Mouse (Mus musculus) intestine, embryonic 15.5 days (tissue): Measurements from ENCODE around the gene Ttc28. TPM values are rescaled to one million over a fixed set of nuclear protein-coding genes. Genes with fewer than 3 reads are reported as not detected.
A peak's percentile ranks its signal among the peaks of the same experiment; 100 is the strongest.

Experiments used
- ATAC-seq: fragments of 200-750 bp; cut with Nextera tagmentation; 2 replicates; pipeline ENCODE4 v1.8.0; 2017; ENCODE audit warnings: moderate TSS enrichment, moderate library complexity
- H3K27ac ChIP-seq: fragments of 300-500 bp; sonication (generic); 2 replicates; pipeline ENCODE4 v1.5.1; 2015; ENCODE audit warnings: mild to moderate bottlenecking, inconsistent platforms
- H3K27me3 ChIP-seq: fragments of 300-500 bp; sonication (generic); replicated peaks from 2 replicates; pipeline ENCODE4 v1.6.1; 2015; ENCODE audit warnings: inconsistent platforms
- H3K36me3 ChIP-seq: fragments of 300-500 bp; sonication (generic); 2 replicates; pipeline ENCODE4 v1.6.1; 2015; ENCODE audit warnings: inconsistent platforms
- H3K4me1 ChIP-seq: fragments of 300-500 bp; sonication (generic); replicated peaks from 2 replicates; pipeline ENCODE4 v1.6.1; 2015; ENCODE audit warnings: inconsistent platforms
- H3K4me2 ChIP-seq: fragments of 300-500 bp; sonication (generic); replicated peaks from 2 replicates; pipeline ENCODE4 v1.6.1; 2015; ENCODE audit warnings: mild to moderate bottlenecking, inconsistent platforms
- H3K4me3 ChIP-seq: fragments of 300-500 bp; sonication (generic); replicated peaks from 2 replicates; pipeline ENCODE4 v1.5.1; 2015; ENCODE audit warnings: inconsistent platforms
- H3K9ac ChIP-seq: fragments of 300-500 bp; sonication (generic); 2 replicates; pipeline ENCODE4 v1.6.1; 2015; ENCODE audit warnings: inconsistent platforms
- H3K9me3 ChIP-seq: fragments of 300-500 bp; sonication (generic); 2 replicates; pipeline ENCODE4 v1.6.1; 2016; ENCODE audit warnings: inconsistent platforms
- WGBS: fragments of 180-500 bp; shearing (Covaris S2); methylation state at CpG from one replicate; pipeline ENCODE4 v1.1.7; 2015; 5-methylcytosine and 5-hydroxymethylcytosine counted together
- polyA plus RNA-seq: library from polyadenylated mRNA; unstranded; fragments of >200 nt; fragmentation: Nextera tagmentation; extraction: Ambion mirVana; gene quantifications from 2 replicates; pipeline ENCODE4 v1.2.1, GENCODE M21; 2015

Gene Ttc28
- polyA plus RNA-seq, 1 experiment from 2014 or later: 6.9 TPM

- Histone ChIP-seq H3K9me3 (no peaks in the 10 kb centered on the region), H3K27ac (no peak overlapping the region), H3K27me3 (no peaks in the 10 kb centered on the region), H3K4me2 (no peak overlapping the region), H3K9ac (no peak overlapping the region), H3K36me3 (no peaks in the 10 kb centered on the region), H3K4me1 (peaks cover 24% of the 10 kb centered on the region), H3K4me3 (no peak overlapping the region)
- 51% methylated on average over 13 of the region's 13 CpGs for WGBS
- no peak for ATAC-seq
Observed at GRCm38 (mm10) chr5:111137742-111138141, 258.1 kb downstream of the Ttc28 start.

GRCm38 (mm10) chr5:111138239-111138833 lies 258.7 kb downstream of the Ttc28 start:
- Histone ChIP-seq H3K4me1 (peaks cover 24% of the 10 kb centered on the region), H3K27ac (no peak overlapping the region), H3K9me3 (no peaks in the 10 kb centered on the region), H3K27me3 (no peaks in the 10 kb centered on the region), H3K36me3 (no peaks in the 10 kb centered on the region), H3K4me2 (no peak overlapping the region), H3K4me3 (no peak overlapping the region), H3K9ac (no peak overlapping the region)
- 48% methylated on average over 11 of the region's 11 CpGs for WGBS
- ATAC-seq: 0 out of 2 replicates have a peak, but pooled peaks have one; percentile 6

GRCm38 (mm10) chr5:111138927-111139565 lies 259.4 kb downstream of the Ttc28 start:
- H3K4me3 ChIP-seq: no peak overlapping the region
- H3K36me3 ChIP-seq: no peaks in the 10 kb centered on the region
- 0 out of 2 replicates have a peak overlapping the region, but pooled peaks have one; percentile 48 for H3K27ac ChIP-seq
- H3K27me3 ChIP-seq: no peaks in the 10 kb centered on the region
- H3K4me1 ChIP-seq: peaks cover 24% of the 10 kb centered on the region
- H3K9me3 ChIP-seq: no peaks in the 10 kb centered on the region
- peak; percentile 53 for ATAC-seq
- 51% methylated on average over 7 of the region's 7 CpGs for WGBS
- H3K9ac ChIP-seq: no peak overlapping the region
- H3K4me2 ChIP-seq: no peak overlapping the region

GRCm38 (mm10) chr5:111139622-111140021 lies 260.0 kb downstream of the Ttc28 start:
- no peaks in the 10 kb centered on the region for H3K9me3 ChIP-seq
- H3K27me3 ChIP-seq: no peaks in the 10 kb centered on the region
- H3K27ac ChIP-seq: peak overlapping the region; percentile 48; the same call in 1 of the 2 replicates
- H3K4me3 ChIP-seq: no peak overlapping the region
- H3K4me2 ChIP-seq: no peak overlapping the region
- H3K9ac ChIP-seq: no peak overlapping the region
- ATAC-seq: no peak
- no peaks in the 10 kb centered on the region for H3K36me3 ChIP-seq
- 51% methylated on average over 14 of the region's 14 CpGs for WGBS
- peaks cover 24% of the 10 kb centered on the region for H3K4me1 ChIP-seq

- ATAC-seq: no peak
- peaks cover 24% of the 10 kb centered on the region for H3K4me1 ChIP-seq
- no peaks in the 10 kb centered on the region for H3K27me3 ChIP-seq
- WGBS: 78% methylated on average over 20 of the region's 20 CpGs
- H3K4me3 ChIP-seq: no peak overlapping the region
- no peak overlapping the region for H3K9ac ChIP-seq
- H3K27ac ChIP-seq: no peak overlapping the region
- H3K4me2 ChIP-seq: no peak overlapping the region
- no peaks in the 10 kb centered on the region for H3K9me3 ChIP-seq
- no peaks in the 10 kb centered on the region for H3K36me3 ChIP-seq
Observed at GRCm38 (mm10) chr5:111141139-111141885, 261.7 kb downstream of the Ttc28 start.

- Histone ChIP-seq H3K27ac (no peak overlapping the region), H3K27me3 (no peaks in the 10 kb centered on the region), H3K36me3 (no peaks in the 10 kb centered on the region), H3K4me1 (peaks cover 22% of the 10 kb centered on the region), H3K9ac (no peak overlapping the region), H3K9me3 (no peaks in the 10 kb centered on the region), H3K4me3 (no peak overlapping the region), H3K4me2 (no peak overlapping the region)
- no peak for ATAC-seq
- WGBS: 85% methylated on average over 4 of the region's 4 CpGs
Observed at GRCm38 (mm10) chr5:111142837-111143236, 263.2 kb downstream of the Ttc28 start.

GRCm38 (mm10) chr5:111144411-111144810 lies 264.8 kb downstream of the Ttc28 start:
- Histone ChIP-seq H3K9me3 (no peaks in the 10 kb centered on the region), H3K27me3 (no peaks in the 10 kb centered on the region), H3K36me3 (no peaks in the 10 kb centered on the region), H3K27ac (no peak overlapping the region), H3K4me1 (peaks cover 7% of the 10 kb centered on the region), H3K4me3 (no peak overlapping the region), H3K4me2 (no peak overlapping the region), H3K9ac (no peak overlapping the region)
- no peak for ATAC-seq
- WGBS: 90% methylated on average over 7 of the region's 7 CpGs

- Histone ChIP-seq H3K9me3 (no peaks in the 10 kb centered on the region), H3K27me3 (no peaks in the 10 kb centered on the region), H3K4me3 (no peak overlapping the region), H3K27ac (no peak overlapping the region), H3K9ac (no peak overlapping the region), H3K4me1 (peaks cover 16% of the 10 kb centered on the region), H3K4me2 (no peak overlapping the region), H3K36me3 (no peaks in the 10 kb centered on the region)
- 94% methylated on average over 14 of the region's 14 CpGs for WGBS
- ATAC-seq: no peak
Observed at GRCm38 (mm10) chr5:111150581-111150980, 271.0 kb downstream of the Ttc28 start.

- H3K27ac ChIP-seq: no peak overlapping the region
- no peak for ATAC-seq
- H3K9ac ChIP-seq: no peak overlapping the region
- no peak overlapping the region for H3K4me2 ChIP-seq
- peaks cover 17% of the 10 kb centered on the region for H3K4me1 ChIP-seq
- WGBS: 41% methylated on average over 19 of the region's 19 CpGs
- H3K36me3 ChIP-seq: no peaks in the 10 kb centered on the region
- H3K9me3 ChIP-seq: no peaks in the 10 kb centered on the region
- H3K27me3 ChIP-seq: no peaks in the 10 kb centered on the region
- H3K4me3 ChIP-seq: no peak overlapping the region
Observed at GRCm38 (mm10) chr5:111151882-111152759, 272.5 kb downstream of the Ttc28 start.

GRCm38 (mm10) chr5:111154586-111154985 lies 275.0 kb downstream of the Ttc28 start:
- Histone ChIP-seq H3K36me3 (no peaks in the 10 kb centered on the region), H3K4me1 (peaks cover 22% of the 10 kb centered on the region), H3K9ac (no peak overlapping the region), H3K27ac (0 out of 2 replicates have a peak overlapping the region, but pooled peaks have one; percentile 24), H3K9me3 (no peaks in the 10 kb centered on the region), H3K27me3 (no peaks in the 10 kb centered on the region), H3K4me3 (no peak overlapping the region), H3K4me2 (no peak overlapping the region)
- peak; percentile 81 for ATAC-seq
- 26% methylated on average over 7 of the region's 7 CpGs for WGBS

GRCm38 (mm10) chr5:111155271-111155670 lies 275.7 kb downstream of the Ttc28 start:
- Histone ChIP-seq H3K9me3 (no peaks in the 10 kb centered on the region), H3K27ac (no peak overlapping the region), H3K9ac (no peak overlapping the region), H3K27me3 (no peaks in the 10 kb centered on the region), H3K4me1 (peaks cover 28% of the 10 kb centered on the region), H3K4me3 (no peak overlapping the region), H3K4me2 (no peak overlapping the region), H3K36me3 (no peaks in the 10 kb centered on the region)
- WGBS: 73% methylated on average over 4 of the region's 4 CpGs
- no peak for ATAC-seq

GRCm38 (mm10) chr5:111155928-111156327 lies 276.3 kb downstream of the Ttc28 start:
- Histone ChIP-seq H3K4me1 (peaks cover 28% of the 10 kb centered on the region), H3K27ac (no peak overlapping the region), H3K4me2 (no peak overlapping the region), H3K27me3 (no peaks in the 10 kb centered on the region), H3K9ac (no peak overlapping the region), H3K4me3 (no peak overlapping the region), H3K9me3 (no peaks in the 10 kb centered on the region), H3K36me3 (no peaks in the 10 kb centered on the region)
- 89% methylated on average over 12 of the region's 12 CpGs for WGBS
- ATAC-seq: no peak
